Mouse (Mus musculus) MEL (cell line): ENCODE results near the gene Itpr2.

Source experiments
- CTCF ChIP-seq, 3 experiments: IDR thresholded peaks in 2 of 3; conservative IDR thresholded peaks in 1 of 3; 2 replicates each; pipeline ENCODE4 v1.5.1; 2011 to 2012; ENCODE audit warnings: low read length in 3 of 3, low read depth in 2 of 3, mild to moderate bottlenecking in 2 of 3, improper control_type of control experiment in 1 of 3, inconsistent platforms in 1 of 3, mixed read lengths in 1 of 3, moderate library complexity in 1 of 3; ENCODE audit not compliant: control insufficient read depth in 1 of 3, insufficient read depth in 1 of 3, poor library complexity in 1 of 3, severe bottlenecking in 1 of 3
- EP300 ChIP-seq, 2 experiments: IDR thresholded peaks; 2 replicates each; pipeline ENCODE4 v1.6.1; 2011; ENCODE audit warnings: improper control_type of control experiment in 2 of 2, low read length in 2 of 2, low read depth in 1 of 2, mild to moderate bottlenecking in 1 of 2
- MYC ChIP-seq: IDR thresholded peaks from 2 replicates; pipeline ENCODE4 v1.6.1; 2011; ENCODE audit warnings: low read depth, mild to moderate bottlenecking, low read length, improper control_type of control experiment, moderate library complexity
- POLR2A ChIP-seq, 2 experiments: IDR thresholded peaks; 2 replicates each; pipeline ENCODE4 v1.6.1; 2011 to 2012; ENCODE audit warnings: low read length in 2 of 2, mild to moderate bottlenecking in 2 of 2, control low read depth in 1 of 2, improper control_type of control experiment in 1 of 2, low read depth in 1 of 2, moderate library complexity in 1 of 2; ENCODE audit not compliant: control insufficient read depth in 1 of 2, insufficient read depth in 1 of 2, poor library complexity in 1 of 2

DNA sequence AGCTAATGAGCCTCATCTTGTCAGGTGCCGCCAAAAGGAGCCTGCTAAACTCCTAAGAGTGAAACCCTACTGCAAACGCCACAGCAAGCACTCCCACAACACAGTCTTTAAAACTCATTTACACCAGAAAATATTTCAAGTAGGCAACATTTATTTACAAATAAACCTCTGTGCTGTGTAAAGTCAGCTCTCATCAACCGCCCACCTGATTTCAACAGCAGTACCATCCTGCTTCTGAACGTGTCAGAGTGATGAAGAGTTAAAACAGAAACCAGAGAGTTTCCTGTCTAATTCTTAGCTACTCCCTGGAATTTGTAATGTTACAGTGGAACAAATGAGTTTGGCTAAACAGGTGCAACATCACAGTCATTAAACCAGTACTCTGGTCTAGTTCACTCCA lies 4.2 kb downstream of the Itpr2 start:
- TF ChIP-seq POLR2A (IDR thresholded peaks at IDR 0.05; ENCODE audit: control insufficient read depth in 1 of 2, insufficient read depth in 1 of 2, low read depth in 1 of 2, low read length in 2 of 2, poor library complexity in 1 of 2) (no peak), MYC (no peak), EP300 (IDR thresholded peaks at IDR 0.05; ENCODE audit: low read depth in 1 of 2, low read length in 2 of 2) (no peak), CTCF (IDR thresholded peaks at IDR 0.05 in 2 of 3, conservative IDR thresholded peaks at IDR 0.05 in 1 of 3; ENCODE audit: control insufficient read depth in 1 of 3, insufficient read depth in 1 of 3, low read depth in 2 of 3, low read length in 3 of 3, poor library complexity in 1 of 3, severe bottlenecking in 1 of 3) (no peak)
